Mouse (Mus musculus) olfactory bulb, adult 2 months (tissue): ENCODE measurements around the gene A1cf.

Experiments
- CTCF ChIP-seq: fragments of 200-500 bp; IDR thresholded peaks from 2 replicates; pipeline ENCODE4 v1.5.1; 2012; ENCODE audit warnings: low read depth, mild to moderate bottlenecking, low read length, moderate library complexity; ENCODE audit not compliant: insufficient read depth
- POLR2A ChIP-seq: fragments of 200-500 bp; IDR thresholded peaks from 2 replicates; pipeline ENCODE4 v1.6.1; 2012; ENCODE audit warnings: mild to moderate bottlenecking, low read depth, low read length, moderate library complexity; ENCODE audit not compliant: insufficient read depth

DNA sequence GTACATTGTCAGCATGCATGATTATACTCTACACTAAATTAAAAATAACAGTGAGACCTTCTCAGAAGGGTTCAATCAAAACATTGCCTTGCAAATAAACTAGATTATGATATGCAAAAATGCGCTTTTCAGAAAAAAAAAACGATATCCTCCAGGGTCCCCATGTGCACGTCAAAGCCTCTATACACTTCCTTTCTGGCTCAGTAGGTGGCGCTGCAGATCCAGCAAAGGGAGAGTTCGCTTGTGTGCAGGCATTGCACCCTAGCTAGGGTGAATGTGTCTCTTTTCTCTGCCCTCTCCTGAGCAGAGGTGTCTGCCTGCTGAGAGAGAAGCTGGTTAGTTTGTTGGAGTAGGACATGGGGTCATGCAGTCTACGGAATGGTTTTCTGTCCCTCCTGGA is 103.4 kb downstream of the A1cf start:
- peak; percentile 70 for TF ChIP-seq CTCF
- no peak for TF ChIP-seq POLR2A
